Mouse (Mus musculus) left cerebral cortex, adult 18-20 months (tissue): ENCODE results near the gene Duoxa1. TPM values are rescaled to one million over a fixed set of nuclear protein-coding genes. Genes with fewer than 3 reads are reported as not detected.
"Not testable (repeated sequence)": the region's sequence is repeated elsewhere in the genome, so short reads cannot be mapped to it uniquely, and the experiment has no call there.

Experiments
- DNase-seq, 2 experiments: peaks; one replicate each; pipeline ENCODE4 v3.0.0; 2021 to 2022; ENCODE audit warnings: low spot score in 2 of 2, mixed read lengths in 1 of 2
- total RNA-seq, 2 experiments: library from RNA; stranded (reverse); gene quantifications; 2 replicates each; pipeline ENCODE4 v1.2.3; 2021

The Duoxa1 gene
- total RNA-seq, 2 experiments from 2014 or later = 0.23 TPM; not detected in 1

DNA sequence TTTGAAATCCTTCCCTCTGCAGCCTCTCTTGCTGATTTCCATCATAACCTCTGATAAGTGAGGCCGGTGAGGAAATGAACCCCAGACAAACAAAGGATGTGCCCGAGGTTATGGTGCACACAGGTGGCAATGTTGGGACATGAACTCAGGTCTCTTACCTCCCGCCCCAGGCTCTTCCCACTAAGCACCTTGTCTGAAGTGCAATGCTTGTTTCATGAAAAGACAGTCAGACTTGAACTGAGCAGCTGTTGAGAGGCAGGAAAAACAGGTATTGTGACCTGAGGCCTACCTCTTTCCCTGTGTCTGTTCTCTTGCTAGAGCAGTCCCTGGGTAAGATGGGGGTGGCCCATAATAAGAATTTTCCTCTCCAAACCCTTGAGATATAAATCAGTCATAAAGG, 18.7 kb upstream of the Duoxa1 start:
- no peak for DNase-seq

DNA sequence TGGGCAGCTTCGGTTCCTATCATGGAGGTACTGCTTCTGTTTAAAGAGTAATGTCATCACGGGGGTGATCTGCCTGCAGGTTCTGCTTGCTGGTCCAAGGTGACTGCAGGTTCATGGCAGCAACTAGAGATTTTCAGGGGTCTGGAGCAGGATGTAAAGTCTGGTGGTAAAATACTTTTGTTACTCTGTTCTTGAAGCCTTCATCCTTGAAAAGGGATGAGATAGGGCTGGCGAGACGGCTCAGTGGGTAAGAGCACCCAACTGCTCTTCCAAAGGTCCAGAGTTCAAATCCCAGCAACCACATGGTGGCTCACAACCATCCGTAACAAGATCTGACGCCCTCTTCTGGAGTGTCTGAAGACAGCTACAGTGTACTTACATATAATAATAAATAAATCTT, 16.8 kb upstream of the Duoxa1 start:
- not testable (repeated sequence) for DNase-seq

DNA sequence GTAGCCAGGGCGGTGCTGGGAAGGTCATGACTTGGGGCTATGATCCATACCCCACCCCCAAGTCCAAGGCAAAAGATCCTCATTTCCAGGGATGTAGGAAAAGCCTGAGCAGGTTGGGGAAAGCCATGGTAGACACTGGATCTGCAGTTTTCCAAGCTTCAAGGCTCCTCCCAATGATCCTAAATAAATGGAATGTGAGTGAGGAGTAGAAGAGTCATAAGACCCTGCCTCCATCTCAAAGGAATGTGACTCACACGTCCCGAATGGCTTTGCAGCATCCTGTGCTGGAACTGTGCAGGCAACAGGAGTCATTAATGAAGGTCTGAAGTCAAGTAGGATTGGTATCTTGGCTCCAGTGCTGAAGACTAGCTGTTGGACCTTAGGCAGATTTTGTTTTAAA, 14.5 kb upstream of the Duoxa1 start:
- DNase-seq = no peak

DNA sequence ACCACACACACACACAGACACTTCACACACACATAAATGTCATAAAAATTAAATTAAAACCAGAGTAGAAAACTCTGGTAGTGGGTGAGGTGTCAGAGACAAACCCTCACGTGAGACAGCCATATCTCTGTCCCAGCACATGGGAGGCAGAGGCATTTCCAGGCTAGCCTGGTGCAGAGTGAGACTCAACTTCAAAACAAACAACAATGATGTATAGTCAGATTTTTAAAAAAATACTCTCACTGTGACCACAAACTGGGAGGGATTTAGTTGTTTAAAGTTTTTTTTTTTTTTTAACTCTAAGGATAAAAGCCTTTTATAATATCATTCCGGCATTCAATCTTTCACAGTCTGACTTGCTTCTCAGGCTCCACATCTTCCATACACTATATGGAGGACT, 11.8 kb upstream of the Duoxa1 start:
- DNase-seq = no peak

DNA sequence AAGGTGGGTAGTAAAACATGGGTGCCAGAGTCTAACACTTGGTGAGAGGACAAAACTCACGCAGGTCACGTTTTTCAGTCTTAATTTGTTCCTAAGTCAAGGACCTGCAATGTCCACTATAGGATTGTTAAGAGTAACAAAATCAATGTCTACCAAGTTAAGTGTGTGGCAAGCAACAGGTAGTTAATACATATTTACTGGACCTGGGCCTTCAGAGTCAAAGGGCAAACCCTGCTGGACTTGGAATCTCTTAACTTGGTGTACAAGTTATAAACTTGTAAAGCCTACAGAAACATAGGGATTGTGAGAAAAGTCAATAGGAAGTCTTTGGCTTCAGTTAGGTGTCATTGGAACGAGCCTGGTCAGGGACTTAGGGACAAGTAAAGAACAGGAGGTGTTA, 11.1 kb upstream of the Duoxa1 start:
- DNase-seq = no peak

DNA sequence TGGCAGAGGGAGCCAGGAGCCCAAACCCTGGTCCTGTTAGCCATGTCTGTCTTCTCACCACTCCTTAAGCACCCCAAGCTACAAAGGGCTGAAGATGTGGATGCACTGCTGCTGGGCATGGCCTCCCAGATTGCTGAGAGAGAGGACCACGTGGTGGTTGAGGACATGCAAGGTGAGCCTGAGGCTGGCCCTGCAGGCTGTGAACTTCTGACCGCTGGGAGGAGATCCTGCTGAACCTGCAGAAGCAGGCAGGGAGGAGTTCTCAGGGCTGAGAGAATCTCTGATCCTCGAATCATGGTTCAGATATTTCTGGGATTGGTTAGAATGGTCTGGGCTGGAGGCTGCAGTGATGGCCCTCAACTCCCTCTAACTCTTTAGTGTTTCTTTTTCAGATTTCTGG, 10.4 kb upstream of the Duoxa1 start:
- DNase-seq = no peak

DNA sequence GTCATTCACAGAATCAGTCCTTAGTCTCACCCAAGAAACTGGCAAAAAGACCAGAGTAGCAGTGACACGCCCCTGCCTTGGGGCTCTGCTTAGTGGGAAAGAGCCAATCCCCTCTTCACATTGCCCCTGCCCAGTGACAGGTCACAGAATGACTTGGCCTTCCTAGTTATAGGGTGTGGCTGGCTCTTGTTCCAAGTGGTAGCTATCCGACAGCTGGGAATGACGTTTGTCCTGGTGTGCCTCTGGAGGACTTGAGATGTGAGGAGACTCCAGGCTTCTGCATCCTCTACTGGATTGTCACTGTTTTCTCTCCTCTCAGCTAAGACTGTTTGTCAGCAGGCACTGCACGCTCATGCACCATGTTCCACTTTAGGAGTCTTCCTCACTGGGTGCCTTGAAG, 3.9 kb upstream of the Duoxa1 start:
- DNase-seq = no peak

DNA sequence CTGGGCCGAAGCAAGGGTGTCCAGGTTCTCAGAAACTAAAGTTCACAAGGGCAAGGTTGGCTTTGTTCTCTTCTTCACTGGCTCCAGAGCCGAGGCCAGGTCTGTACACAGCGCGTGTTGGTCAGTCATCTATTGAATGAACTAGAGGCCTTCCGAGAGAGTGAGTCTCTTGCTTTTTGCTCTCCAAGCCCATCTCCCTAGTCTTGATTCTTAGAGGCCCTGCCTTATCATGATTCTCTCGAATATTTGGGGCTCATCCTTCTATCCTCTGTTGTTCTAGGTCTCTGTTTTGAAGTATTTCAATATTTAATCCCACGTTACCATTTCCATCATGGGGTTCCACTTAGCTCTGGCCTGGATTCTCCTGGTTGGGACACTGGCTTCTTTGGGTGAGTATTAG, 1.8 kb upstream of the Duoxa1 start, which contains the start of gene Duox1:
Gene Duox1 (plus strand): TSS at position 301 of the 400 bp plus-strand sequence.
- no peak for DNase-seq

DNA sequence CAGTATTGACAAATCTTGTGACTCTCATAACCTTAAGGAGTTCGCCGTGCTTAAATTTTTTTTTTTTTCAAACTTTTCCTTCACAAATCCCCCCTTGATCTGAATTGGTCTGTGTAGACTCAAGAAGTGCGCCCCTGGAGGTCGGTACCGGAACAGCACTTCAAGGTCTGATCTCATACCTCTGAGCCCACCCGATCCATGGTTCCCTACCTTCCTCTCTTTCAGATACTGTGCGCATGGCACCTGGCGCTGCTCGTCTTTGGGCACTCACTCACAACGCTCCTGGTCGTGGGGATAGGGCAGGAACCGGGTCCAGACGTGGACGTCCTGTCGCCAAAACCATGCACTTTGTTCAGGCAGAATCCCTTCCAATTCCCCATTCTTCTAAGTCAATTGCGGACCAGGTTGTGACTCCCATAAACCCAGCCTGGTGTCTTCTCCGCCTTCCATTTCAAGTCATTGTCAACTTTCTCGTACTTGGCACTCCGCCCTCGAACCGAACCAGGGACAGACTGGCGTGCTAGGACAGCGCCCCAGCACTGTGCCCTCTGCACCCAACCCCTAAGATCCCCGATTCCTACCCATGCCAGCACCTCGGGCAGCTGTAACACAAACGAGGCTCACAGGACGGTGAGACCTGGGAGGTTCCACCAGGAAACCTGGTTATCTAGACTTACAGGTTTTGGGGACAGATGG, 660 bp downstream of the Duoxa1 start:
- DNase-seq = peak; percentile 45 to 67

DNA sequence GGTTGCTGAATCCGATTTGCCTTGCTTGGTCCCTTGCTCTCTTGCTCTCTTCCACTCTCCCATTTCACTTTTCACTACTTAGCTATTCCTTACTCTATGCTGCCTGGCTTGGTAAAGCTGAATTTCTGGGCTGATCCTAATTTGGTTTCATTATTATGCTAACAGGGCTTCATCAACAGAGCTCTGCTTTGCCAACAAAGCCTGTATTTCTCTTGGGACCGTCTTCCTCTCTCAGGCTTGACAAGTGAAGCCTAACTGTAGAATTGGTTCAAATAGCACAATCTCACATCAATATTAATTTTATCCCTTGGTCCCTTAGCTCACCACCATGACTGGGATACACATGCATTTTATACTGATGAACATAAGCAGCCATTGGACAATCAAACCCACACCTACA, 2.0 kb downstream of the Duoxa1 start:
- no peak for DNase-seq

DNA sequence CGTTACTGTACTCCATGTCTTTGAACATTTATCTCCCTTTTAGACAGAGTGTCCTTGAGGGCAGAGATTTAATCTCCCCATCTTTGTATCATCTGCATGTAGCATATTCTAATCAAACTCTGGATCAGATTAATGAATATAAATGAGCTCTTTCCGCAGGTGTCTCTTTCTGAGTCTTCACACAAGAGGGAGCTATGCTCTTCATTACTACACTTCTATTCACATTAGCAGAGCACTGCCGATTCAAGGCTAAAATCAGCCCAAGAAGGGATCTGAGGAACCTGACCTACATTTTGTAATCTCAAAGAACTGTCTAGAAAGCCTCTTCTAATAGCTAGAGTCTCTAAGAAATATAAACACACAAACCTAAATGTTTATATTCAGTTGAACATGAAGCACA, 3.9 kb downstream of the Duoxa1 start:
- DNase-seq = no peak

DNA sequence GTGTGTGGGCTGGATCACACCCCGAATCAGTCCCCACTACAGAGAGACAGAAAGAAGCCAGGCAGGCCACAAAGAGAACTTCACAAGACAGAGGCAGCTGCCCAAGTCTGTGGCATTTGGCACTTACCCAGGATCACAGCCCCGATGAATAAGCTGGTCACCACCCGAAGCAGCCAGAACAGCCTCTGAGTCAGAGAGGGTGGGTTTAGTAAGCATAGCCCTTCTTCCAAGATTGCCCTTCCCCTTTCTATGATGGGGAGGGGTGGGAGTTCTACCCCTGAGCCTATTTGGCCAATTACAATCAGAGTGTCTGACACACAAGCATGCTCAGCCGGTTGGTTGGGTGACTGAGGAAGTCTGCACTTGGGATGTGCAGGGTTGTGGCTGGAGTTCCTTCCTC, 7.3 kb downstream of the Duoxa1 start:
- DNase-seq = no peak

DNA sequence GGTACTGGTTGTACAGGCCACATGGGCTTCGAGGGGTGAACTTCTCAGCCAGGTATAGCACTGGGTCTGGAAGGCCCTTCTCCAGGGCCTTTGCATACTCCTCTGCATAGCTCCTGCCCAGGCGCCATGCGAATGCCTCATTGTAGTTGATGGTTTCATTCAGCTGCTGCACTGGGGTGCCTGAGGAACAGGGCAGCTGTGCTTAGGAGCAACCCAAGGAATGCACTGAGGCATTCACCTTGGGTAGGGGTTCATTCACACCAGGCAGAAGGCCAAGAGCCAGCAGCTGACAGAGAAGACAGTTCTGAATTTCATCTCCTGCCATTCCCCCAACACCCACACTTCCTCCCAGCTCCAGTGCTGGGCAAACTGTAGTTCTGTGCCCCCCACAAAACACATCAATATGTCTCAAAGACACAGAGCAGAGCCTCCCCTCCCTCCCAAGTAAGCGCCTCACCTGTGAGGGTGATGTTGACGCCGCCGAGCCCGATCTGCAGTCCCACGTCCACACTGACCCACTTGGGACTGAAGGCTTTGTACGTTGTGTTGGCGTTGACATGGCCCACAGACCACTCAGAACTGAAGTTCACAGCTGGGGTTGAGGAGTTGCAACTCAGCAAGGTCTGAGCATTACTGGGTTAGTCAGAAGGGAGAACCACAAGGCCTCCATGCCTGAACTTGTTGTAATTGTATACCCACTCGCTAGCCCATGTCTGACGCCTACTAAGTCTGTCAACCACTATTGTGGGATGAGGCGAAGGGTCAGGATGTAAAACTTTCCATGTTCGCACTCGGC, 8.2 kb downstream of the Duoxa1 start:
- DNase-seq = no peak

DNA sequence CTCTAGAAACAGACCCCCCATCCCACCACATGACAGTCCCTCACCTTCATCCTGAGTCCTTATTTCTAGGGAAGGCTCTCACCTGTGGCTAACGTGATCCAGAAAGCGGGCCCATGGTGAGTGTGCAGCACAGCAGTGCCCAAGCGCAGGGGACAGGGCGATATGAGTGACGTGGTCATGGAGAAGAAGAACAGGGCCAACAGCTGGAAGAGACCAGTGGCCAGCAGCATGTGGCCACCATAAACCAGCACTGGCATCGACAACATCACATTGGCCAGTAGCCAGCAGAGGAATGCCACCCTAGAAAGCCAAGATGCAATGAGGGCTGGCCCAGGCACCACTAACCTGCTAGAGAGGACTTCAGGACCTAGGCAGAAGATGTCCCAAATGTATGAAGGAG, 9.0 kb downstream of the Duoxa1 start:
- no peak for DNase-seq

DNA sequence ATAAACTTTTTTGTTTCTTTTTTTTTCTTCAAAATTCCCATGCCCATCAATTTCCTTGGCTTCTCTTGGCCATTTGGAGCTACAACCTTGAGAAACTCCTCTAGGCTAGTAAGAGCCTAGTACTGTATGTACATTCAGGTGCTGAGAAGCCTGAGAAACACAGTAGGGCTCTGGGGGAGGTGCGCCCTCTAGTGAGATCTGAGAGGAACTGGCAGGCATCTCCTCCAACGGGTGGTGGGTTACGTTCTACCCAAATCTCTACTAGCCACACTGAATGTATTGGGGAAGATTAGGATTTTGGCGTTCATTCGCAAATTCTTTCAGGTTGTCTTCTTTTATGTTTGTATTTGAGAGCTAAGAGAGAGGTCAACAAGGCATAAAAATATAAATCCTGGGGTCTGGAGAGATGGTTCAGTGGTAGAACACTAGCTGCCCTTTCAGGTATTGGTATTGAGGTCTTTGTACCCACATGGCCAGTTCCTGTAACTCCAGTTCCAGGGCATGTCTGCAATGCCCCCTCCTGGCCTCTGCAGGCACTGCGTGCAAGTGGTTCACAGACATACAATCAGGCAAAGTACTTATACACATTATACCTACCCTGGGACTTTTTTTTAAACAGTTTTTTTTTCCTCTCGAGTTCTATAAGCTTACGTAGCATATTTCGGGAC, 10.8 kb downstream of the Duoxa1 start:
- DNase-seq = peak; percentile 64 to 69

DNA sequence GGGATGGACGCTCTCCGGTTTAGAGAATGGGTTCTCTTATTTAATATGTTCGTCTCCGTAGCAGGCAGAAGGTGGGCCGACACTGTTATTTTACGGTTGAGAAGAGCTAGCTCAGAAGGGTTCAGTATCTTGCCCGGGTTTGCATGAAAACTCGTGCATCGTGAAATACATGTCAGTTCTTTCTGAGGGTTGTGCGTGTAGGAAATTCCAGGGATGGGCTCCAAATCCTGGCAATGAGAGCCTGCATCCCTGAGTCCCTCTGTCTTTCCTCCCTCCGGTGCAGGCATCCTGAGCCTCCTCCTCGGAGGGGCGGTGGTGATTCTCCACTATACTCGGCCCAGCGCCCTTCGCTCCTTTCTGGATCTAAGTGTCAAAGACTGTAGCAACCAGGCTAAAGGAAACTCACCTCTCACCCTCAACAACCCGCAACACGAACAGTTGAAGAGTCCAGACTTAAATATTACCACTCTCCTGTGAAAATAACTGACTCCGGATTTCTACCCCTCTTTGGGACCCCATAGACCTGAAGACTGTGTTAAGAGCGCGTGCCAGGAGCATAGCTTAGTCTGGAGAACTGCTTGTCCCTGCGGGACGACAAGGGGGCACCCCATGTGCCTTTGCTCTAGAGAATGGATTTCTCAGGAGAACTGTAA, 11.5 kb downstream of the Duoxa1 start:
- no peak for DNase-seq

DNA sequence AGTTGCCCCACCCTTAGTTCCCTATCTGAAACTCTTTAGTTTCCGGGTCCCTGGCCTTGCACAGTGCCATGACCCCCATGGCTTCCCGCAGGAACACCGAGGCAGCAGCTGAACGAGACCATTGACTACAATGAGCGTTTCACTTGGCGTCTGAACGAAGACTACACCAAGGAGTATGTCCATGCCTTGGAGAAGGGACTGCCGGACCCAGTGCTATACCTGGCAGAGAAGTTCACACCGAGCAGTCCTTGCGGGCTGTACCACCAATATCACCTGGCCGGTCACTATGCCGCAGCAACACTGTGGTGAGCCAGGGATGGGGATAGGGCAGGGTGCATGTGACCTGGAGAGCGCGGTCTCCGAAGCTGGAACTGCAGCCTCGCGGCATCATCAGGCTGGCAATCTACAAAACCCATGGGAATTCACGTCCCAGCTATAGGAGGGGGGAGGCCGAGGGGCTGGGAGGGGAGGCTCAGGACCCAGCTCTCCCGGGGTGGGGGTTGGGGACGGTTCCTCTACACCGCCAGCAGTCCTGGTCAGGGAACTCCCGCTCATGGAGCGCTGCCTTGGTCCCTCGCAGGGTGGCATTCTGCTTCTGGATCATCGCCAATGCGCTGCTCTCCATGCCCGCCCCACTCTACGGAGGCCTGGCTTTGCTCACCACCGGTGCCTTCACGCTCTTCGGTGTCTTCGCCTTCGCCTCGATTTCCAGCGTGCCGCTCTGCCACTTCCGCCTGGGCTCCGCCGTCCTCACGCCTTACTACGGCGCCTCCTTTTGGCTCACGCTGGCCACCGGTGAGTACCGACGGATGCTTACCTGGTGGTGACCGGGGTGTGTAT, 12.2 kb downstream of the Duoxa1 start:
- peak in 1 of 2 experiments; percentile 19 for DNase-seq

DNA sequence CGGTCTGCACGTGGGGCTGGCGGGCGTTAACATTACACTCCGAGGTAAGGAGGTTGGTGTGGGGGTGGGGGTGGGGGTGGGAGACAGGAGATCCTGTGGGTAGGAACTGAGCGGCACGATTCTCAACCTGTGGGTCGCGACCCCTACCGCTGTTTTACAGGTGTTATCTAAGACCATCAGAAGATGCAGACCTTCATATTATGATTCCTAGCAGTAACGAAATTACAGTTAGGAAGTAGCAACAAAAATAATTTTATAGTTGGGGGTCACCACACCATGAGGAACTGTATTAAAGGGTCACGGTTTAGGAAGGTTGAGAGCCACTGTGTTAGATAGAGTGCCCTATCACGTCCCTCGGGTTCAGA, 12.9 kb downstream of the Duoxa1 start:
- no peak for DNase-seq

DNA sequence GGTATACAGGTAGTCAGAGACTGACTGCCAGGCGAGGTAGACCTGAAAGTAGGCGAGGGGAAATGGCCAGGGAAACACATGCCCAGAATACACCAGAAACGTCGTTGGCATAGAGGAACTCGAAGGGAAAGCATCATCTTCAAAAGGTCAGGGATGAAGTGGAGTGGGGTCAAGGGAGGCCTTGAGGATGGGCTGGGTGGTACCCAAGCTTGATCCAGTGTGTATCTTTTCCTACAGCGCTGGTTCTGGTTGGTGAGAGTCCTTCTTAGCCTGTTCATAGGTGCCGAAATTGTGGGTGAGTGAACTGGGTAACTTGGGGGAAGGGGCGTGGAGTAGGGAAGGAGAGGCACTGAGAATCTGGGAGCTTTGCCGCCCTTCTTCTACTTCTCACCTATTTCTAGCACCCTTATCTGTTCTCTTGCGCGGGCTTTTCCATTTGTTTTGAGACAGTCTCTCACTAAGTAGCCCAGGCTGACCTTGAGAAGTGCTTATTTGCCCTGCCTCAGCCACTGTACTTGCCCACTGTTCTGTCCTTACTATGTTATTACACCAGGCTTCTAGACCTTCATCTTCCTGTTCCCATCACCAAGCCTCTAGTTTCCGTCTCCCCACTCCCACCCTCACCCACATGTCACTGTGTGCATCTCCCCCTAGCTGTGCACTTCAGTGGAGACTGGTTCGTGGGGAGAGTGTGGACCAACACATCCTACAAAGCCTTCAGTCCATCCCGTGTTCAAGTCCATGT, 13.4 kb downstream of the Duoxa1 start:
- no peak for DNase-seq
